Mouse (Mus musculus): ENCODE data around the gene Rph3a. TPM values are rescaled to one million over a fixed set of nuclear protein-coding genes. Genes with fewer than 3 reads are reported as not detected.

The Rph3a gene
- polyA plus RNA-seq, 1 experiment from 2014 or later: 0.16 TPM

DNA sequence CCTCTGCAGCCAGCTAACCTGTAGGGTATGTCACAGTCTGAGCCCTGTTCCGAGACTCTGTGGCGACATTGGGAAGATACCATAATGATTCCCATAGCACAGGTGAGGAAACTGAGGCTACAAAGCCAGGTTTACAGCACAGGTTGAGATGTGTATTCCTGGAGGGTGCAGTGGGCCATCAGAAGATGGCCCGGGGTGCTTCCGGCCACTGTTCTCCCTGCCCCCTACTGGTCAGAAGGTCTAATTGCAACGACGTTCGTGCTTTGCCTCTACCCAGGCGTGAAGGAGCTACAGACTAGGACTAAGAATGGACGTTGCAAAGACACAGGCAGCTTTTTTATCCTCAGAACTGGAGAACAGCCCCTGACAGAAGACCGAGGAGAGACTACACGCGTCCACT lies 10.3 kb downstream of the Rph3a start:
- Histone ChIP-seq H3K27me3 (ENCODE audit: control insufficient read depth, insufficient read depth, low read length) (no peaks in the 10 kb centered on the region), H3K27ac (ENCODE audit: low read length) (no peak overlapping the region), H3K9me3 (ENCODE audit: control insufficient read depth, low read depth, low read length) (no peaks in the 10 kb centered on the region), H3K9ac (replicated peaks; ENCODE audit: low read depth, low read length) (no peak overlapping the region), H3K36me3 (ENCODE audit: control insufficient read depth, insufficient read depth, low read length) (no peaks in the 10 kb centered on the region), H3K4me1 (ENCODE audit: control insufficient read depth, insufficient read depth, low read length) (no peaks in the 10 kb centered on the region), H3K4me3 (ENCODE audit: low read depth, low read length) (no peak overlapping the region), H3K4me2 (replicated peaks; ENCODE audit: low read depth, low read length) (no peak overlapping the region)
- WGBS: 35% methylated on average over 12 of the region's 12 CpGs
- ATAC-seq (ENCODE audit: insufficient number of reproducible peaks, insufficient read depth, low FRiP score, low read depth): no peak

DNA sequence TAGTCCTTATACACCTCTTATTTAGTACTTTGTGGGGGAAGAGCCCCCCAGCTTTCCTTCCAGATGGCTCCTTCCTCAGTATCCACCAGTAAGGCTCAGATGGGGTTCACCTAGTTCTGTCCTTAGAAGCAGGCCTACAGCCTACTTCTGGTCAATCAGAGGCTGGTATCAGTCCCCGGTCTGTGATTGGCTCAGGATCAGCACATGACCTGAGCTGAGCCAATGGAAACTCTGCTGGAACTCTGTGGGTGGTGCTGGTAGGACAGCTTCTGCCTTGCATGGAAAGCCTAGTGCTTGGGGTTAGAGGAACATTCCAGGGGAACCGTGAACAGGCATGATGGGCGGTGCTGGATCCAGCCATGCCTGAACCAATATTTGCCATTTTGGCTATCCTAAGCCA lies 21.5 kb downstream of the Rph3a start:
- 80% methylated on average over 3 of the region's 3 CpGs for WGBS
- ATAC-seq (ENCODE audit: insufficient number of reproducible peaks, insufficient read depth, low FRiP score, low read depth): no peak
- Histone ChIP-seq H3K9me3 (ENCODE audit: control insufficient read depth, low read depth, low read length) (no peaks in the 10 kb centered on the region), H3K4me3 (ENCODE audit: low read depth, low read length) (no peak overlapping the region), H3K36me3 (ENCODE audit: control insufficient read depth, insufficient read depth, low read length) (no peaks in the 10 kb centered on the region), H3K4me1 (ENCODE audit: control insufficient read depth, insufficient read depth, low read length) (no peaks in the 10 kb centered on the region), H3K9ac (replicated peaks; ENCODE audit: low read depth, low read length) (no peak overlapping the region), H3K27me3 (ENCODE audit: control insufficient read depth, insufficient read depth, low read length) (no peaks in the 10 kb centered on the region), H3K4me2 (replicated peaks; ENCODE audit: low read depth, low read length) (no peak overlapping the region), H3K27ac (ENCODE audit: low read length) (no peak overlapping the region)

- no peaks in the 10 kb centered on the region for H3K4me1 ChIP-seq (ENCODE audit: control insufficient read depth, insufficient read depth, low read length)
- H3K36me3 ChIP-seq (ENCODE audit: control insufficient read depth, insufficient read depth, low read length): no peaks in the 10 kb centered on the region
- H3K4me3 ChIP-seq (ENCODE audit: low read depth, low read length): no peak overlapping the region
- ATAC-seq (ENCODE audit: insufficient number of reproducible peaks, insufficient read depth, low FRiP score, low read depth): no peak
- no peak overlapping the region for H3K27ac ChIP-seq (ENCODE audit: low read length)
- no peak overlapping the region for H3K9ac ChIP-seq (replicated peaks; ENCODE audit: low read depth, low read length)
- 81% methylated on average over 1 of the region's 1 CpGs for WGBS
- no peaks in the 10 kb centered on the region for H3K27me3 ChIP-seq (ENCODE audit: control insufficient read depth, insufficient read depth, low read length)
- no peaks in the 10 kb centered on the region for H3K9me3 ChIP-seq (ENCODE audit: control insufficient read depth, low read depth, low read length)
- no peak overlapping the region for H3K4me2 ChIP-seq (replicated peaks; ENCODE audit: low read depth, low read length)
Observed at GRCm38 (mm10) chr5:120983029-120983428, 26.9 kb downstream of the Rph3a start.

GRCm38 (mm10) chr5:120981211-120981610 lies 28.7 kb downstream of the Rph3a start:
- ATAC-seq (ENCODE audit: insufficient number of reproducible peaks, insufficient read depth, low FRiP score, low read depth): no peak
- no peak overlapping the region for H3K4me3 ChIP-seq (ENCODE audit: low read depth, low read length)
- 93% methylated on average over 11 of the region's 11 CpGs for WGBS

DNA sequence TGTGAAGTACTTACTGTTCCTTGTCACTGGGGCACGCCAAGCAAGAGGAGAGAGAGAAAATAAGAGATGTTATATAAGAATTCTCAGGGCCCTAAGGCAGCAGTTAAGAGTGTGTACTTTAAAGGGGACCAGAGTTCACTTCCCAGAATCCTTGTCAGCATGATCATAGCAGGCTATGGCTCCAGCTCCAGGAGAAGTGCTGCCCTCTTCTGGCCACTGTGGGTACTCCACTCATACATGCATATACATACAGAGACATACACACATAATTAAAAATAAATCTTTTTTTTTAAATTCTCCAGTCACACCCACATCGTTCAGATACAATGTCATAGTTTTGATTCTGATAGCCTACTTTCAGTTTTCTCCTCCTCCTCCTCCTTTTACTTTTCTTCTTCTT lies 29.8 kb downstream of the Rph3a start:
- Histone ChIP-seq H3K4me3 (ENCODE audit: low read depth, low read length) (no peak overlapping the region), H3K4me2 (replicated peaks; ENCODE audit: low read depth, low read length) (no peak overlapping the region), H3K27ac (ENCODE audit: low read length) (no peak overlapping the region), H3K4me1 (ENCODE audit: control insufficient read depth, insufficient read depth, low read length) (no peaks in the 10 kb centered on the region), H3K27me3 (ENCODE audit: control insufficient read depth, insufficient read depth, low read length) (no peaks in the 10 kb centered on the region), H3K36me3 (ENCODE audit: control insufficient read depth, insufficient read depth, low read length) (no peaks in the 10 kb centered on the region), H3K9ac (replicated peaks; ENCODE audit: low read depth, low read length) (no peak overlapping the region), H3K9me3 (ENCODE audit: control insufficient read depth, low read depth, low read length) (no peaks in the 10 kb centered on the region)
- 88% methylated on average over 2 of the region's 2 CpGs for WGBS
- no peak for ATAC-seq (ENCODE audit: insufficient number of reproducible peaks, insufficient read depth, low FRiP score, low read depth)

More at GRCm38 (mm10) chr5:120981211-120981610, 28.7 kb downstream of the Rph3a start:
- Histone ChIP-seq H3K27me3 (ENCODE audit: control insufficient read depth, insufficient read depth, low read length) (no peaks in the 10 kb centered on the region), H3K9me3 (ENCODE audit: control insufficient read depth, low read depth, low read length) (no peaks in the 10 kb centered on the region), H3K9ac (replicated peaks; ENCODE audit: low read depth, low read length) (no peak overlapping the region), H3K4me2 (replicated peaks; ENCODE audit: low read depth, low read length) (no peak overlapping the region), H3K4me1 (ENCODE audit: control insufficient read depth, insufficient read depth, low read length) (no peaks in the 10 kb centered on the region), H3K27ac (ENCODE audit: low read length) (no peak overlapping the region), H3K36me3 (ENCODE audit: control insufficient read depth, insufficient read depth, low read length) (no peaks in the 10 kb centered on the region)

- 38% methylated on average over 3 of the region's 3 CpGs for WGBS
- Histone ChIP-seq H3K27me3 (ENCODE audit: control insufficient read depth, insufficient read depth, low read length) (no peaks in the 10 kb centered on the region), H3K4me2 (replicated peaks; ENCODE audit: low read depth, low read length) (no peak overlapping the region), H3K4me3 (ENCODE audit: low read depth, low read length) (no peak overlapping the region), H3K4me1 (ENCODE audit: control insufficient read depth, insufficient read depth, low read length) (no peaks in the 10 kb centered on the region), H3K27ac (ENCODE audit: low read length) (no peak overlapping the region), H3K36me3 (ENCODE audit: control insufficient read depth, insufficient read depth, low read length) (no peaks in the 10 kb centered on the region), H3K9me3 (ENCODE audit: control insufficient read depth, low read depth, low read length) (no peaks in the 10 kb centered on the region), H3K9ac (replicated peaks; ENCODE audit: low read depth, low read length) (no peak overlapping the region)
- ATAC-seq (ENCODE audit: insufficient number of reproducible peaks, insufficient read depth, low FRiP score, low read depth): no peak
Observed at GRCm38 (mm10) chr5:120976138-120976537, 33.8 kb downstream of the Rph3a start.

DNA sequence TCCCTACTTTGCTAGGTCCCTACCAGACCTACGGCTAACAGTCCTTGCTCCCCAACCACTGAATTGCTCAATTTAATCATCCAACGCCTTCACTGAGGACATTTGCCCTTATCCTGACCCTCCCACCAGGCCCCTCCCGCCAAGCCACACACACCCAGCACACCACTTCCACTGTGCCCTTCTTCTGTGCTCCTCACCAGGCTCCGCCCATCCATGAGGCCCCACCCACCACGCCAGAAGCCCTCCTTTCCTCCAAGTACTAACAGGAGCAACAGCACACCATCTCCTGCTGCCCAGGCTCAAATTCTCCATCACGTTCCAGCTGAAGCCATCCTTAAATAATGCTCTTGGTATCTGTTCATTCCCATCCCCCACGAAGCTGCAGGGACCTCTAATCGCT lies 35.4 kb downstream of the Rph3a start:
- no peak overlapping the region for H3K4me3 ChIP-seq (ENCODE audit: low read depth, low read length)
- H3K9ac ChIP-seq (replicated peaks; ENCODE audit: low read depth, low read length): no peak overlapping the region
- no peak overlapping the region for H3K27ac ChIP-seq (ENCODE audit: low read length)
- no peak overlapping the region for H3K4me2 ChIP-seq (replicated peaks; ENCODE audit: low read depth, low read length)
- no peaks in the 10 kb centered on the region for H3K36me3 ChIP-seq (ENCODE audit: control insufficient read depth, insufficient read depth, low read length)
- no peaks in the 10 kb centered on the region for H3K4me1 ChIP-seq (ENCODE audit: control insufficient read depth, insufficient read depth, low read length)
- ATAC-seq (ENCODE audit: insufficient number of reproducible peaks, insufficient read depth, low FRiP score, low read depth): no peak
- no peaks in the 10 kb centered on the region for H3K9me3 ChIP-seq (ENCODE audit: control insufficient read depth, low read depth, low read length)
- WGBS: 41% methylated on average over 8 of the region's 8 CpGs
- no peaks in the 10 kb centered on the region for H3K27me3 ChIP-seq (ENCODE audit: control insufficient read depth, insufficient read depth, low read length)

DNA sequence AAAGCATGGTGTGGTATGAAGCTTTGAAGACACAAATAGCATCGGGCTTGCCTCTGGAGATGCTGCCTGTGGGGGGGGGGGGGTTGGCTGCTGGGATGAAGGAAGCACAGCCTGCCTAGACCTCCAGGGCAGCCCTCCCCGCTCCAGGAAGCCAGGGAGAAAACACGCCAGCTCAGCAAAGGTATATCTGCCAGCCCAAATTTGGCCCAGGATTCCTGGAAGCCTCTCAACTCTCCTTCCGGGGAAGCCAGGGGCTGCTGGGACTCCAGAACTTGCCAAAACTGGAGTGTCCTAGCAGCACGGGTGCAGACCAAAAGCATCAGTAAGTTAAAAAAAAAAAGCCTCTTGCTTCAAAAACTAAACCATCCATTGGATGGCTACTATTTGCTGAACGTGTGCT lies 37.6 kb downstream of the Rph3a start:
- H3K4me2 ChIP-seq (replicated peaks; ENCODE audit: low read depth, low read length): no peak overlapping the region
- WGBS: 81% methylated on average over 6 of the region's 6 CpGs

DNA sequence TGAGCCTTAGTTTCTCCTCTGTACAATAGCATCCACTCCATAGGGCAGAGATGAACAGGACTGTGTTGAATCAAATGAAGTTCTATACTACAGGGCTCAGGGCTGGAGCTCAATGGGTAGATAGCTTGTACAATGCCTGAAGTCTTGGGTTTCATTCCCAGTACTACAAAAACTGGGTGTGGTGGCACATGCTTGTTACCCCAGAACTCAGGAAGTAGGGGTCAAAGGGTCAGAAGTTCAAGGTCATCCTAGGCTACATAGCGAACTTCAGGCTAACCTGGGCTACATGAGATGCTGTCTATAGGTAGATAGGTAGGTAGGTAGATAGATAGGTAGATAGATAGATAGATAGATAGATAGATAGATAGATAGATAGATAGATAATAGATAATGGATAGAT lies 38.6 kb downstream of the Rph3a start:
- H3K4me3 ChIP-seq (ENCODE audit: low read depth, low read length): no peak overlapping the region
- no peak overlapping the region for H3K4me2 ChIP-seq (replicated peaks; ENCODE audit: low read depth, low read length)
- WGBS: 86% methylated on average over 1 of the region's 1 CpGs
- no peaks in the 10 kb centered on the region for H3K27me3 ChIP-seq (ENCODE audit: control insufficient read depth, insufficient read depth, low read length)
- no peaks in the 10 kb centered on the region for H3K9me3 ChIP-seq (ENCODE audit: control insufficient read depth, low read depth, low read length)
- H3K27ac ChIP-seq (ENCODE audit: low read length): no peak overlapping the region
- ATAC-seq (ENCODE audit: insufficient number of reproducible peaks, insufficient read depth, low FRiP score, low read depth): no peak
- H3K9ac ChIP-seq (replicated peaks; ENCODE audit: low read depth, low read length): no peak overlapping the region
- no peaks in the 10 kb centered on the region for H3K4me1 ChIP-seq (ENCODE audit: control insufficient read depth, insufficient read depth, low read length)
- H3K36me3 ChIP-seq (ENCODE audit: control insufficient read depth, insufficient read depth, low read length): no peaks in the 10 kb centered on the region

More for the DNA sequence above, 37.6 kb downstream of the Rph3a start:
- no peaks in the 10 kb centered on the region for H3K36me3 ChIP-seq (ENCODE audit: control insufficient read depth, insufficient read depth, low read length)
- no peak for ATAC-seq (ENCODE audit: insufficient number of reproducible peaks, insufficient read depth, low FRiP score, low read depth)
- H3K27me3 ChIP-seq (ENCODE audit: control insufficient read depth, insufficient read depth, low read length): no peaks in the 10 kb centered on the region
- H3K4me3 ChIP-seq (ENCODE audit: low read depth, low read length): no peak overlapping the region
- H3K27ac ChIP-seq (ENCODE audit: low read length): no peak overlapping the region
- no peaks in the 10 kb centered on the region for H3K9me3 ChIP-seq (ENCODE audit: control insufficient read depth, low read depth, low read length)
- no peaks in the 10 kb centered on the region for H3K4me1 ChIP-seq (ENCODE audit: control insufficient read depth, insufficient read depth, low read length)
- H3K9ac ChIP-seq (replicated peaks; ENCODE audit: low read depth, low read length): no peak overlapping the region
